Mouse (Mus musculus): Measurements from ENCODE around the gene Asb10. TPM values are rescaled to one million over a fixed set of nuclear protein-coding genes. Genes with fewer than 3 reads are reported as not detected.
A peak's percentile ranks its signal among the peaks of the same experiment; 100 is the strongest.
"Not testable (repeated sequence)": the region's sequence is repeated elsewhere in the genome, so short reads cannot be mapped to it uniquely, and the experiment has no call there.

Gene Asb10
- total RNA-seq (2015): not detected in 2 replicates
- not detected in 2 replicates for total RNA-seq (2017)

GRCm38 (mm10) chr5:24540387-24541143 lies at the start of gene Asb10:
Gene Asb10 (minus strand): TSS chr5:24540978.
- peak; percentile 24; the same call in 1 of the 2 replicates for ATAC-seq (ENCODE audit: poor library complexity, severe bottlenecking)

- no peak for ATAC-seq (ENCODE audit: poor library complexity, severe bottlenecking)
Observed at GRCm38 (mm10) chr5:24589511-24590500, 49.0 kb upstream of the Asb10 start.

- ATAC-seq (ENCODE audit: poor library complexity, severe bottlenecking): no peak
Observed at GRCm38 (mm10) chr5:24587200-24587577, 46.4 kb upstream of the Asb10 start.

- ATAC-seq (ENCODE audit: poor library complexity, severe bottlenecking): peak; percentile 97
Observed at GRCm38 (mm10) chr5:24586547-24587199, 45.9 kb upstream of the Asb10 start, which contains the start of gene Chpf2. Gene Chpf2 (plus strand): TSS chr5:24586741.

GRCm38 (mm10) chr5:24586106-24586505 lies 45.3 kb upstream of the Asb10 start:
- ATAC-seq (ENCODE audit: poor library complexity, severe bottlenecking): peak; percentile 13; the same call in 1 of the 2 replicates

GRCm38 (mm10) chr5:24578109-24578963 lies 37.6 kb upstream of the Asb10 start:
- ATAC-seq (ENCODE audit: poor library complexity, severe bottlenecking): no peak

DNA sequence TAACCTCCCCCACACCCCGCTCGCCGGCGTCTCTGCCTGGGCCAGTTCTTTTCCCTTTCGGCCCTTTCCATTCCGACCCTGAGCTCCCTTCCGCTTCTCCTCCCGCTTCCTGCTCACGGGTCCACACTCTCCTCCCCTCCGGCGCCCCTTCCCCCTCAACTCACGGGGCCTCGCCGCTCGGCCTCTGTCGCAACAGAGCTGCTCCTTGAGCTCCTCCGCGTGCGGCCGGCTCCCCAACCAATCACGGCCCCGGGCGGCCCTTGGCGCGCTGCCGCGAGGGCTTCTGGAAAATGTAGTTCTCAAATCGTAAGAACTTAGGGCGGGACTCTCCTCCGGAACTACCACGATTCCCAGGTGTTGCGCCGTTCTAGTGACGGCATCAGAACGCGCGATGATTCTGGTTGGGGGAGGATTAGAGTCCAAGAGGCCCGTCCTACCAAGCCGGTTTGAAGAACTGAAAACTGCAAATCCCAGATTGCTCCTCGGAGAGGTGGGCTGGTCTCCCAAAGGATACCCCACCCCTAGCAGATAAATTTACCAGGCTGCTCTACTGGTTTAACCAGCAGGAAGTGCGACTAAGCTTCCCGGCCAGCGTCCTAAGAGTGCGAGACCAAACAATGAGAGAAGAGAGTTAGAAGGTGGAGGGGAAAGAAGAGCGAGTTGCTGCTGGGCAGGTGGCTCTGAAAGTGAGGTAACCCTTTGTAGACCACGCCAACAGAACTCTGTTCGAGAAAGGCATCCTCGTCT lies 36.6 kb upstream of the Asb10 start, which contains the start of gene Abcf2:
Gene Abcf2 (minus strand): TSS at position 285 of the 747 bp plus-strand sequence.
- ATAC-seq (ENCODE audit: poor library complexity, severe bottlenecking): peak; percentile 95

GRCm38 (mm10) chr5:24576801-24577182 lies 36.0 kb upstream of the Asb10 start:
- ATAC-seq (ENCODE audit: poor library complexity, severe bottlenecking): peak; percentile 21

DNA sequence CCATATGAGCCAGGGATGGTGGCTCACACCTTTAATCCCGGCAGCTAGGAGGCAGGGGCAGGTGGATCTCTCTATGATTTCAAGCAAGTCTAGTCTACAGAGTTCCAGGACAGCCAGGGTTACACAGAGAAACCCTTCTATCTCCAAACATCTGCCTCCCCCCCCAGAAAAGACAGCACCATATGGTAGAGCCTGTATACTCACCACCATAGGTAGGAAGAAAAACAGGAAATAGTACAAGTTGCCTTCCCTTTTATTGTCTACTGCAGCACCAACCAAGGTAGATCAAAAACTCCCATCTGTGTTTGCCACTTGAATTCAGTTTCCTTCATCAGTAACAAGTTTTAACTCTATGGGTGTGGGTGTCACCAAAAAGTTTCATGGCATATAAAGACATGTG lies 35.2 kb upstream of the Asb10 start:
- no peak for ATAC-seq (ENCODE audit: poor library complexity, severe bottlenecking)

- ATAC-seq (ENCODE audit: poor library complexity, severe bottlenecking): no peak
Observed at GRCm38 (mm10) chr5:24556709-24557108, 15.9 kb upstream of the Asb10 start, which contains the start of gene 4931409K22Rik. Gene 4931409K22Rik (minus strand): TSS chr5:24556809.

- not testable (repeated sequence) for ATAC-seq (ENCODE audit: poor library complexity, severe bottlenecking)
Observed at GRCm38 (mm10) chr5:24555335-24555734, 14.6 kb upstream of the Asb10 start.

- ATAC-seq (ENCODE audit: poor library complexity, severe bottlenecking): no peak
Observed at GRCm38 (mm10) chr5:24553621-24554244, 13.0 kb upstream of the Asb10 start.

- ATAC-seq (ENCODE audit: poor library complexity, severe bottlenecking): no peak
Observed at GRCm38 (mm10) chr5:24551317-24551688, 10.5 kb upstream of the Asb10 start.

DNA sequence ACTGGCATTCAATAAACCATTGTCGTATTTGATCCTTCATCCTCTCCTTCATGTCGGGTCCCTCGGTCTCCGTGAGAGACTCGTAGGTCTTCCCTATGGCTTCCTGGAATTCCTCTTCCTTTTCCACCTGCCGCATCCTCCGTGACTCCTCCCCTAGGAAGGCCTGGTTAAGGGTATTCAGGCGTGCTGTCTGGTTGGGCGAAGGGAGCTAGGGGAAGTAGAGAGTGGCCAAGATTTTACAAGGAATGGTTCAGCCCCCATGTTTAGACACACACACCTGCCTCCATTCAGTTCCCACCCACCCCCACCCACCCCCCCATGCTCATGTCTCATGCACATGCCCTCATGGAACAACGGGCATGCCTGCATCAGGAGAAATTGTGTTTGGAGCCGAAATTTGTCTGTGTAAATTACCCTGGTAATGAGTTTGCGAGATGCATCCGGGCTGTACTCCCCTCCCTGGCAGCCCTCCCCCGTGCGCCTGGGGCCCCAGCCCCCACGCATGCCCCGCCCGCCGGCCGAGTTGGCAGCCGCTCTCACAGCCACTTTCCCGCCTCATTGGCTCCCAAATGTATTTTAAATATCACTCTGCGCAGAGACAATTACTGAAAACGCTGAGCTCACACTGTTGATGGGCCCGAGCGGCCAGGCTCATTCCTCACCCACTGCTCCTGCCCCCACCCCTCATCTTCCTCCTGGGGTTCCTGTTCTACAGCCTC lies 10.0 kb upstream of the Asb10 start:
- ATAC-seq (ENCODE audit: poor library complexity, severe bottlenecking): no peak

DNA sequence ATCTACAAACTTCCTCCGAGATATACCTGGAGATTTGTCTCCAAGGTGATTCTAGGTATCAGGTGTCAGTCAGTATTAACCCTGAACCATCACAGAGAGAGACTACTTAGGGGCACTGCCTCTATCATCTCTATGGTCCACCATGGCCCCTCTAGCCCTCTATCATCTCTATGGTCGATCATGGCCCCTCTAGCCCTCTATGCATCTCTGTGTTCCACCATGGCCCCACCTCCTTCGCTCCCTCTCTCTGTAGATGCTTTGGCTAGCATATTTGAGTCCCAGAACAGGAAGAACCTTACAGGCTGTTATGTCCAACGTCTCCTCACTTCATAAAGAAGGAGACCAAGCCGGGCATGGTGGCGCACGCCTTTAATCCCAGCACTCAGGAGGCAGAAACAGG lies 1.9 kb upstream of the Asb10 start:
- no peak for ATAC-seq (ENCODE audit: poor library complexity, severe bottlenecking)

DNA sequence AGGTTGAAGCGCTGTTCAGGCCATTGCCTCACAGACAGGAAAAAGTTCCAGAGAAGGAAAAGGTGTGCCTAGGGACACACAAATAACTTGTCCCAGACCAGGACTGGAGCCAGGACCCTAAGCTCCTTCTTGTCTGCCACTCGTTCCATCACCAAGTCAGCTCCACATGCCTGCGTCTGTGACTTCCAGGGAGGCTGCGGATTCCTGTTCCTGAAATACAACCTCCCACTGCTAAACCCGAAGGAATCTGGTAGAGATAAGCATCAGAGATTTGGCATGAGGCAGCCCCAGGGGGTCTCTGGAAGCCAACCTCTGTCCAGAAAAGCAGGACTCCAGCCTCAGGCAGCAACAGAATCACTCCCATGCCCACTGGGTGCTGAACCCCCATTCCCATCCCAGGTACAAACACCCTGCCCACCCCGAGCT lies 379 bp upstream of the Asb10 start:
- no peak for ATAC-seq (ENCODE audit: poor library complexity, severe bottlenecking)

- ATAC-seq (ENCODE audit: poor library complexity, severe bottlenecking): no peak
Observed at GRCm38 (mm10) chr5:24539571-24540296, 1.0 kb downstream of the Asb10 start.

Data from megakaryocyte, adult 5-6 weeks (primary cell).